Mouse (Mus musculus): Measurements from ENCODE around the gene Timp2. TPM values are rescaled to one million over a fixed set of nuclear protein-coding genes. Genes with fewer than 3 reads are reported as not detected.
A peak's percentile ranks its signal among the peaks of the same experiment; 100 is the strongest.
"Not testable (repeated sequence)": the region's sequence is repeated elsewhere in the genome, so short reads cannot be mapped to it uniquely, and the experiment has no call there.

The Timp2 gene
- total RNA-seq (2021): 100 to 1,000 TPM; 333 to 340 TPM

GRCm38 (mm10) chr11:118355640-118356039, at the start of gene Timp2:
Timp2 (minus strand) TSS chr11:118355740.
- DNase-seq (ENCODE audit: extremely low spot score in 1 of 2, low spot score in 2 of 2): no peak
- intact Hi-C loops (cut with DNase I): loop anchor here (5.0 kb wide), 1 partner anchor 38 kb away; no protein-coding TSS in a partner anchor

- intact Hi-C loops (cut with DNase I): loop anchor here (10.0 kb wide), 1 partner anchor 321 kb away; no protein-coding TSS in a partner anchor
- peak in 1 of 2 experiments; percentile 18 for DNase-seq (ENCODE audit: extremely low spot score in 1 of 2, low spot score in 2 of 2)
Measured at GRCm38 (mm10) chr11:118405311-118405710, 49.8 kb upstream of the Timp2 start.

- peak in 1 of 2 experiments; percentile 17 for DNase-seq (ENCODE audit: extremely low spot score in 1 of 2, low spot score in 2 of 2)
- intact Hi-C loops (cut with DNase I): loop anchor here (10.0 kb wide), 1 partner anchor 319 kb away; no protein-coding TSS in a partner anchor
Measured at GRCm38 (mm10) chr11:118403951-118404899, 48.7 kb upstream of the Timp2 start.

- no peak for DNase-seq (ENCODE audit: extremely low spot score in 1 of 2, low spot score in 2 of 2)
- intact Hi-C loops (cut with DNase I): loop anchor here (10.0 kb wide), 1 partner anchor 318 kb away; no protein-coding TSS in a partner anchor
Measured at GRCm38 (mm10) chr11:118403183-118403582, 47.6 kb upstream of the Timp2 start.

- intact Hi-C loops (cut with DNase I): loop anchor here (10.0 kb wide), 1 partner anchor 317 kb away; no protein-coding TSS in a partner anchor
- peak; percentile 63 to 66 for DNase-seq (ENCODE audit: extremely low spot score in 1 of 2, low spot score in 2 of 2)
Measured at GRCm38 (mm10) chr11:118401760-118402280, 46.3 kb upstream of the Timp2 start, which contains the start of gene Lgals3bp. Lgals3bp (minus strand) TSS chr11:118402092.

GRCm38 (mm10) chr11:118401195-118401594, 45.7 kb upstream of the Timp2 start:
- peak in 1 of 2 experiments; percentile 14 for DNase-seq (ENCODE audit: extremely low spot score in 1 of 2, low spot score in 2 of 2)
- intact Hi-C loops (cut with DNase I): loop anchor here (10.0 kb wide), 1 partner anchor 316 kb away; no protein-coding TSS in a partner anchor

GRCm38 (mm10) chr11:118400566-118400936, 45.0 kb upstream of the Timp2 start:
- intact Hi-C loops (cut with DNase I): loop anchor here (10.0 kb wide), 1 partner anchor 316 kb away; no protein-coding TSS in a partner anchor
- peak in 1 of 2 experiments; percentile 63 for DNase-seq (ENCODE audit: extremely low spot score in 1 of 2, low spot score in 2 of 2)

- peak in 1 of 2 experiments; percentile 32 for DNase-seq (ENCODE audit: extremely low spot score in 1 of 2, low spot score in 2 of 2)
- intact Hi-C loops (cut with DNase I): loop anchor here (10.0 kb wide), 1 partner anchor 315 kb away; no protein-coding TSS in a partner anchor
Measured at GRCm38 (mm10) chr11:118399891-118400565, 44.5 kb upstream of the Timp2 start.

GRCm38 (mm10) chr11:118397806-118398530, 42.4 kb upstream of the Timp2 start:
- peak in 1 of 2 experiments; percentile 21 for DNase-seq (ENCODE audit: extremely low spot score in 1 of 2, low spot score in 2 of 2)
- intact Hi-C loops (cut with DNase I): no loop called here

- intact Hi-C loops (cut with DNase I): loop anchor here (5.0 kb wide), 1 partner anchor 92 kb away; no protein-coding TSS in a partner anchor
Measured at GRCm38 (mm10) chr11:118394538-118394937, 39.0 kb upstream of the Timp2 start.

GRCm38 (mm10) chr11:118393991-118394390, 38.5 kb upstream of the Timp2 start:
- intact Hi-C loops (cut with DNase I): loop anchor here (5.0 kb wide), 1 partner anchor 92 kb away; no protein-coding TSS in a partner anchor
- peak in 1 of 2 experiments; percentile 19 for DNase-seq (ENCODE audit: extremely low spot score in 1 of 2, low spot score in 2 of 2)

More at GRCm38 (mm10) chr11:118394538-118394937, 39.0 kb upstream of the Timp2 start:
- peak in 1 of 2 experiments; percentile 12 for DNase-seq (ENCODE audit: extremely low spot score in 1 of 2, low spot score in 2 of 2)

- peak in 1 of 2 experiments; percentile 11 for DNase-seq (ENCODE audit: extremely low spot score in 1 of 2, low spot score in 2 of 2)
- intact Hi-C loops (cut with DNase I): not testable (repeated sequence)
Measured at GRCm38 (mm10) chr11:118387816-118388215, 32.3 kb upstream of the Timp2 start.

- intact Hi-C loops (cut with DNase I): loop anchor here (2.0 kb wide), 1 partner anchor 61 kb away; no protein-coding TSS in a partner anchor
Measured at GRCm38 (mm10) chr11:118379251-118380009, 23.9 kb upstream of the Timp2 start.

GRCm38 (mm10) chr11:118378656-118379055, 23.1 kb upstream of the Timp2 start:
- intact Hi-C loops (cut with DNase I): loop anchor here (2.0 kb wide), 1 partner anchor 60 kb away; no protein-coding TSS in a partner anchor
- no peak for DNase-seq (ENCODE audit: extremely low spot score in 1 of 2, low spot score in 2 of 2)

More at GRCm38 (mm10) chr11:118379251-118380009, 23.9 kb upstream of the Timp2 start:
- DNase-seq (ENCODE audit: extremely low spot score in 1 of 2, low spot score in 2 of 2): peak; percentile 72 to 90

- intact Hi-C loops (cut with DNase I): not testable (repeated sequence)
- DNase-seq (ENCODE audit: extremely low spot score in 1 of 2, low spot score in 2 of 2): peak in 1 of 2 experiments; percentile 25
Measured at GRCm38 (mm10) chr11:118376323-118376722, 20.8 kb upstream of the Timp2 start.

GRCm38 (mm10) chr11:118375881-118376280, 20.3 kb upstream of the Timp2 start:
- peak in 1 of 2 experiments; percentile 24 for DNase-seq (ENCODE audit: extremely low spot score in 1 of 2, low spot score in 2 of 2)
- intact Hi-C loops (cut with DNase I): no loop called here

GRCm38 (mm10) chr11:118375461-118375860, 19.9 kb upstream of the Timp2 start:
- intact Hi-C loops (cut with DNase I): no loop called here
- DNase-seq (ENCODE audit: extremely low spot score in 1 of 2, low spot score in 2 of 2): peak in 1 of 2 experiments; percentile 8

Measured in left cerebral cortex, postnatal 10 days (tissue).